Mouse (Mus musculus): ENCODE data around the gene Ddah1.

DNA sequence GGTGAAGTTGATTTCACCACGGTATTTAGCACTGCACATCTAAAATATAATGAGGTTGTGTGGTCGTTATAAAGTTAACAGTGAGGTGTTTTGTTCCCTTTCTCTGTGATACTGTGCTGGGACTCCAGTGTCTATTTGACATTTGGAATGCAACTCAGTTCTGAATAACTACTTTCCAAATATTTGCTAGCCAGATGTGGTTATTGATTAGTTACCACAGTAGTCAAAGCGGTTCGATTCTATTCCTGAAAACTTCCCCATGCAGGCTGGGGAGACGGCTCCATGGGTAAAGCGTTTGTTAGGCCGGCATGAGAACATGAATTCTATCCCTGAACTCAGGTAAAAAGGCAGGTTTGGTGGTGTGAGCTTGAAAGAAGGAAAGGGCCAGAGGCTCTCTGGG is 154.0 kb downstream of the Ddah1 start:
- TF ChIP-seq POLR2A (IDR thresholded peaks at IDR 0.05; ENCODE audit: insufficient read depth, low read depth, low read length) (no peak), CTCF (IDR thresholded peaks at IDR 0.05) (no peak)
